Mouse (Mus musculus): ENCODE data around the gene Tie1. TPM values are rescaled to one million over a fixed set of nuclear protein-coding genes. Genes with fewer than 3 reads are reported as not detected.
A peak's percentile ranks its signal among the peaks of the same experiment; 100 is the strongest.

Gene Tie1
- polyA plus RNA-seq, 1 experiment from 2014 or later: 16.1 TPM

DNA sequence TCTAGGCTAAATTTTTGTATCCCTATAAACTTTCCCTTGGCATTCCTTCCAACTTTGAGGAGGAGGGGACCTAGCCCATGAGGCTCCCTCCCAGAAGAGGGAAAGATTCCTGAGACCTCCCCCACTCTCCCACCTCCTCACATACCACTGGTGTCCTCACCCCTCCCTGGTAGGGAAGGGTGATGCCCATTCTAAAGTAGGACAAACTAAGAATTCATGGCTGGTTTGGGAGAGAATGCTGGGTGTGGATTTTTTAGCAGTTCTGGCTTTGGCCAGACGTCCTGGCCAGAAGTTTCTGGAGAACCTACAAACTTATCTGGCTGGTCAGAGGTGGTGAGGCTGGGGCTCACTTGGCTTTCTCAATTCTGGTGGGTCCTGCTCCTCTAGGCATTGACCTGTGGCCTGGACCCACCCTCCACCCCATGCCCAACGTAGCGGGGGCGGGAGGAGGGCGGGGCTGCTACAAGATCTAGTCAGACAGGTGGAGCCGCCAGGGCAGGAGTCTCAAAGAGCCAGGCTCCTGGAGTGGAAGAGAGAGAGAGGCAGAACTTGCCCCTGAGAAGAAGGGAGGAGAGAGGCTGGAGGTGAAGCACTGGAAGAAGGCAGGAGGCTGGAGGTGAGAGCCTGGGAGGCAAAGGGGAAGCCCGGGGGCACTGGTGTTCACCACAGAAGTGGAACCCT lies 60.5 kb downstream of the Tie1 start:
- H3K9ac ChIP-seq (replicated peaks): no peak overlapping the region
- ATAC-seq (ENCODE audit: low FRiP score): no peak

DNA sequence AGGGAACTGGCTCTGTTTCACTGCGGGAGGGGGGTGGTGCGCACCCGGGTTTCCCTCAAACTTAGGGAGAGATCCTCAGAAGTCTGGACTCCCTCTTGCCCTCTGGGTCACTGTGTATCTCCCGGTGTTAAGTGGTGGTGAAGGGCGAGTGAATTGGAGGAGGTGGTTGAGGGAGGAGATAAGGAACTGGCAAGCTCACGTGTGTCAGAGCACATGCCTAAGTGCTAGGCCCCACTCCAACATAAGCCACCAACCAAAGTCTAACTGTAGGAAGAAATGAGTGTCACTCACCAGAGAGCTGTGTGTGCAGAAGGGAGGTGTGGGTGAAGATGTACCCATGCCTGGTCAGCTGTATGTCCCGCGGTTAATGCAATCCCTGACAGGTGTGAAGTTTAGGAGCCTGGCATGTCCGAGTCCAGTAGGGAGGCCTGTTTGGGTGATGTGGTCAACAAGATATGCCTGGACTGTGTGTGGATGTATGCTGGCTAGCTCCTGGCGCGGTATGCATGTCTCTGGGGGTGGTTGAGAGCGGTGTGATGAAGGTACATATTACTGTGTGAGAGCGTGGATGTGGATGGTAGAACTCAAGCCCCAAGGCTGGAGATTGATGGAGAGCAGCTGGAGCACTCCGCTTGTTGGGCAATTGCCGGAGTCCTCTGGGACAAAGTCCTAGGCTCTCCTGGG lies 61.2 kb downstream of the Tie1 start:
- Histone ChIP-seq H3K36me3 (peaks cover 30% of the 10 kb centered on the region), H3K4me3 (replicated peaks) (peak overlapping the region; percentile 49), H3K27me3 (replicated peaks) (no peaks in the 10 kb centered on the region), H3K9ac (replicated peaks) (peak overlapping the region; percentile 53), H3K4me2 (peak overlapping the region; percentile 72), H3K27ac (replicated peaks) (peak overlapping the region; percentile 72; the same call in 1 of the 2 replicates), H3K9me3 (replicated peaks) (no peaks in the 10 kb centered on the region), H3K4me1 (peaks cover 27% of the 10 kb centered on the region)
- peak; percentile 16; the same call in 1 of the 2 replicates for ATAC-seq (ENCODE audit: low FRiP score)
- WGBS: 46% methylated on average over 15 of the region's 15 CpGs

More for the DNA sequence above, 60.5 kb downstream of the Tie1 start:
- Histone ChIP-seq H3K4me3 (replicated peaks) (peak overlapping the region; percentile 49; the same call in 1 of the 2 replicates), H3K27me3 (replicated peaks) (no peaks in the 10 kb centered on the region), H3K27ac (replicated peaks) (no peak overlapping the region), H3K36me3 (peaks cover 30% of the 10 kb centered on the region), H3K4me2 (peak overlapping the region; percentile 72), H3K9me3 (replicated peaks) (no peaks in the 10 kb centered on the region), H3K4me1 (peaks cover 27% of the 10 kb centered on the region)
- 67% methylated on average over 7 of the region's 7 CpGs for WGBS

DNA sequence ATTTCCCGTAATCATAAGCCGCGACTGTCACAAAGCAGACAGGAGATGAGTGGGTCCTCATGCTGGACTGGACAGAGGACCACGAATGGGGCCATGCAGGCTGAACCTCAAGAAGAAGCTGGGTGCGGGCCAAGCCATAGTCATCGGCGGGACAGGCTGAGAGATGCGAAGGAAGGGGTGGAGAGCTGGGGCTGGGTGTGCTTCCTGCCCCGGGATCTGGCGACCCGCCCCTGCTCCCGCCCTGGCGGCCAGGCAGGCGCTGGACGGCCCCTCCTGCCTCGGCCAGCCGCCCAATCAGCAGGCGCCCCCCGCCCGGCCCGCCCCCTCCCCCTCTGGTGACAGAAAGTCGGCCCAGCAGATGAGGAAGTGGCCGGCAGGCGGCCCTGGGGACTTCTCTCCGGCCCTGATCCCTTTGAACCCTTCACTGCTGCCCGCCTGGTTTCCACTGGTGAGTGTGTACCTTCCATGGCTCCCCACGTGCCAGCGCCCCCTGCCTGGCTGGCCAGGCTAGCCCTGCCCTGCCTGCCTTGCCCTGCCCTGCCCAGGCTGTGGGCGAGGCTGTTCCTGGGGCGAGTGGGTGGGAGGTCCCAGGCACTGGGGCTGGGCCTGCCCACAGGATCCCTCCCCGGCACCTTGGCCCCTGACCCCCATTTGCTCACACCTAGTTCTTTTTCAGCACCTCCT lies 62.0 kb downstream of the Tie1 start, which contains the start of gene Elovl1:
Gene Elovl1, plus strand, starts transcription at position 326 of the 684 bp plus-strand sequence.
- H3K4me1 ChIP-seq: peaks cover 27% of the 10 kb centered on the region
- H3K36me3 ChIP-seq: peaks cover 29% of the 10 kb centered on the region
- peak within 1 kb of the TSS; percentile 49 for H3K4me3 ChIP-seq (replicated peaks)
- H3K27me3 ChIP-seq (replicated peaks): no peaks in the 10 kb centered on the region
- H3K9ac ChIP-seq (replicated peaks): peak within 1 kb of the TSS; percentile 53
- peak within 1 kb of the TSS; percentile 72 for H3K4me2 ChIP-seq
- no peaks in the 10 kb centered on the region for H3K9me3 ChIP-seq (replicated peaks)
- ATAC-seq (ENCODE audit: low FRiP score): peak; percentile 90
- 0% methylated on average over 26 of the region's 31 CpGs for WGBS
- H3K27ac ChIP-seq (replicated peaks): peak within 1 kb of the TSS; percentile 72

DNA sequence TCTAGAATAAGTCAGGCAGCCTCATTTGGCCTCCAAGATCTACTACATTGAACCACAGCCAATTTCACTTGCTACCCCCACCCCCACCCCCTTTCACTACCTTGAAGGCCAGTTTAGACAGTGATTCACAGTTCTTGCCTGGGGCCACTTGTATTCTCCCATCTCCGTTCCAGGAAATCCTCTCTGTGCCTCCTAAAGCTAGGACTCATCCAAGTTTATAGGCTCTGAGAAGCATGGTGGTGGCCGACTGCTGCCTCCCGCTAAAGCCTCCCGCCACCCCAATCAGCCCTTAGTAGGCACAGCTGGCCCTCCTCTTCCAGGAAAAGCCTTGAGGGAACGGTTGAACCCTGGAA lies 62.5 kb downstream of the Tie1 start:
- peak overlapping the region; percentile 72 for H3K4me2 ChIP-seq
- peak; percentile 45 for ATAC-seq (ENCODE audit: low FRiP score)
- no peaks in the 10 kb centered on the region for H3K9me3 ChIP-seq (replicated peaks)
- H3K9ac ChIP-seq (replicated peaks): peak overlapping the region; percentile 53
- WGBS: 2% methylated on average over 5 of the region's 5 CpGs
- H3K36me3 ChIP-seq: peaks cover 24% of the 10 kb centered on the region
- peak overlapping the region; percentile 49 for H3K4me3 ChIP-seq (replicated peaks)
- H3K27me3 ChIP-seq (replicated peaks): no peaks in the 10 kb centered on the region
- peak overlapping the region; percentile 68 for H3K27ac ChIP-seq (replicated peaks)
- peaks cover 27% of the 10 kb centered on the region for H3K4me1 ChIP-seq

DNA sequence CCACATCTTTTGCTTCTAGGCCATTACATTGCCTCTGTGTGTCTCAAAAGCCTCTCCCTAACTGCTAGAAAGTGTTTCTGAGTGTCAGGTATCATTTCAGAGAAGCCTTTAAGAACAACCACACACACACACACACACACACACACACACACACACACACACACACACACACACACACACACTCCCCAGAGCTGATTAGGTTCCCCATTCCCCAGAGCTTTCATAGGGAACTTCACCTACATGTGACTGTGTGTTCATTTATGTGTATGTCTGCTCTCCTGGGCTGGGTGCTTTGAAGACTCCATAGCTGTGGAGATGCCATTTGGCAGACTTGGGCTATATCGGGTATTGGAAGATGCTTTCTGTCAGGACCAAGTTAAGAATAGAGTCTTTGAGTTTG lies 64.5 kb downstream of the Tie1 start:
- Histone ChIP-seq H3K4me1 (peaks cover 27% of the 10 kb centered on the region), H3K9me3 (replicated peaks) (no peaks in the 10 kb centered on the region), H3K36me3 (peaks cover 23% of the 10 kb centered on the region), H3K4me3 (replicated peaks) (no peak overlapping the region), H3K27ac (replicated peaks) (no peak overlapping the region), H3K27me3 (replicated peaks) (no peaks in the 10 kb centered on the region), H3K9ac (replicated peaks) (no peak overlapping the region), H3K4me2 (no peak overlapping the region)
- WGBS: 92% methylated on average over 1 of the region's 1 CpGs
- ATAC-seq (ENCODE audit: low FRiP score): no peak

DNA sequence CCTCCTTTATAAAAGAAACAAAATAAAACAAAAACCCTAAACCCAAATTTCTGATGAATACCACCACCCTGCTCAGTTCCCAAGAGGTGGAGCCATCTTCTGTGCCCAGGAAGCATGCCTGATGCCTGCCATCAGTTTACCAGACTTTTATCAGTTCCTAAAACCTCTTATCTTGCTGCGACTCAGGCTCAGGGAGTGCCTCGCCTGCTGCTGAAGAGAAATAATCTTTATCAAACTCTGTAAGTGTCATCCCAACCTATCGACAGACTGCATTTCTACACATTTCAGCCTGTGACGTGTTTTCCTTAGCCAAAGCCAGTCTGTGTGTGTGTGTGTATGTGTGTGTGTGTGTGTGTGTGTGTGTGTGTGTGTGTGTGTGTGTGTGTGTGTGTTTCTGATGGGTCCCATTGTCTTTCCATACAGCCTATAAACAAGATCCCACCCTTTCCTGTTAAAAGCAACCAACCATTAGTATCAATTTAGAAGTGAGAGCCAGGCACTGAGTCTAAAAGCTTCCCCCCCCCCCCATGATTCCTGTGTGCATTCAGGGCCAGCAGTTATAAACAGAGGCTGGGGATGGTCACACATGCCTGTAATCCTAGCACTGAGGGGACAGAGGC lies 65.2 kb downstream of the Tie1 start:
- no peak overlapping the region for H3K9ac ChIP-seq (replicated peaks)
- H3K27me3 ChIP-seq (replicated peaks): no peaks in the 10 kb centered on the region
- H3K4me2 ChIP-seq: no peak overlapping the region
- H3K4me1 ChIP-seq: peaks cover 25% of the 10 kb centered on the region
- no peaks in the 10 kb centered on the region for H3K9me3 ChIP-seq (replicated peaks)
- H3K36me3 ChIP-seq: peaks cover 29% of the 10 kb centered on the region
- WGBS: 90% methylated on average over 4 of the region's 4 CpGs
- ATAC-seq (ENCODE audit: low FRiP score): no peak
- no peak overlapping the region for H3K4me3 ChIP-seq (replicated peaks)
- no peak overlapping the region for H3K27ac ChIP-seq (replicated peaks)

DNA sequence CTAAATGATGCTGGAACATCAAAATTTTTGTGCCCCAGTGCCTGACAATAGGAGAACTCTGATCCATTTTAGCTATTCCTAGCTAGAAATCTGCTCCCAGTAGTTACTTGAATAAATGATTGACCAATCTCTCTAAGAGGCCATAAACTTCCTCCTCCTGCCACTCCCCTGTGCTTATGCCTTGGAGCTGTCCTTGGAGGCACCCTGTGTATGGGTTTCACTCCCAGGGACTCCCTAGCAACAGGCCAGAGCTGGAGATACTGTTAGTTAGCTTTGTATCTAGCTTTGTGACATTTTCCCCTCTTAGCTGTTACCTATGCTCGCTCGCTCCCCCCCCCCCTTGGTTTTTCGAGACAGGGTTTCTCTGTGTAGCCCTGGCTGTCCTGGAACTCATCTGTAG lies 68.5 kb downstream of the Tie1 start:
- H3K9ac ChIP-seq (replicated peaks): no peak overlapping the region
- no peak overlapping the region for H3K27ac ChIP-seq (replicated peaks)
- 90% methylated on average over 3 of the region's 3 CpGs for WGBS
- H3K4me2 ChIP-seq: no peak overlapping the region
- ATAC-seq (ENCODE audit: low FRiP score): no peak
- H3K4me1 ChIP-seq: no peaks in the 10 kb centered on the region
- no peak overlapping the region for H3K4me3 ChIP-seq (replicated peaks)
- no peaks in the 10 kb centered on the region for H3K9me3 ChIP-seq (replicated peaks)
- peaks cover 56% of the 10 kb centered on the region for H3K36me3 ChIP-seq
- H3K27me3 ChIP-seq (replicated peaks): no peaks in the 10 kb centered on the region

Other genes starting within 250 kb of the Tie1 start
- 62.9 and 68.5 TPM in 2 replicates for gene Ptprf, start 198.7 kb downstream of the Tie1 start, polyA plus RNA-seq (2015; fragmentation: Nextera tagmentation; extraction: Ambion mirVana)
- 7.1 and 8.3 TPM in 2 replicates for gene Szt2, start 80.8 kb downstream of the Tie1 start, polyA plus RNA-seq (2015; fragmentation: Nextera tagmentation; extraction: Ambion mirVana)
- gene Med8, start 80.7 kb downstream of the Tie1 start, polyA plus RNA-seq (2015; fragmentation: Nextera tagmentation; extraction: Ambion mirVana): 99.7 and 103 TPM in 2 replicates
- 31.2 and 49.2 TPM in 2 replicates for gene Elovl1, start 62.0 kb downstream of the Tie1 start, polyA plus RNA-seq (2015; fragmentation: Nextera tagmentation; extraction: Ambion mirVana)
- gene Cdc20, start 52.7 kb downstream of the Tie1 start, polyA plus RNA-seq (2015; fragmentation: Nextera tagmentation; extraction: Ambion mirVana): 23.4 and 79.0 TPM in 2 replicates
- 0.12 and 0.43 TPM in 2 replicates for gene Mpl, start 32.5 kb downstream of the Tie1 start, polyA plus RNA-seq (2015; fragmentation: Nextera tagmentation; extraction: Ambion mirVana)
- gene 2610528J11Rik, start 36.9 kb upstream of the Tie1 start, polyA plus RNA-seq (2015; fragmentation: Nextera tagmentation; extraction: Ambion mirVana): 3.7 TPM in 1 of 2 replicates, not detected in the other
- 0.20 and 1.8 TPM in 2 replicates for gene Tmem125, start 54.0 kb upstream of the Tie1 start, polyA plus RNA-seq (2015; fragmentation: Nextera tagmentation; extraction: Ambion mirVana)
- gene Cfap57, start 130.7 kb upstream of the Tie1 start, polyA plus RNA-seq (2015; fragmentation: Nextera tagmentation; extraction: Ambion mirVana): 1.3 and 1.5 TPM in 2 replicates
- gene Ebna1bp2, start 130.7 kb upstream of the Tie1 start, polyA plus RNA-seq (2015; fragmentation: Nextera tagmentation; extraction: Ambion mirVana): 84.7 and 102 TPM in 2 replicates
- gene Olfr62, start 168.9 kb upstream of the Tie1 start, polyA plus RNA-seq (2015; fragmentation: Nextera tagmentation; extraction: Ambion mirVana): not detected in 2 replicates
- gene Olfr1342, start 202.7 kb upstream of the Tie1 start, polyA plus RNA-seq (2015; fragmentation: Nextera tagmentation; extraction: Ambion mirVana): not detected in 2 replicates
- gene Olfr1341, start 213.5 kb upstream of the Tie1 start, polyA plus RNA-seq (2015; fragmentation: Nextera tagmentation; extraction: Ambion mirVana): not detected in 2 replicates
- not detected in 2 replicates for gene Olfr1340, start 230.1 kb upstream of the Tie1 start, polyA plus RNA-seq (2015; fragmentation: Nextera tagmentation; extraction: Ambion mirVana)
- not detected in 2 replicates for gene Olfr1339, start 242.1 kb upstream of the Tie1 start, polyA plus RNA-seq (2015; fragmentation: Nextera tagmentation; extraction: Ambion mirVana)